Mouse (Mus musculus) heart, embryonic 16.5 days (tissue): ENCODE data around the gene Dlg1. TPM values are rescaled to one million over a fixed set of nuclear protein-coding genes. Genes with fewer than 3 reads are reported as not detected.
A peak's percentile ranks its signal among the peaks of the same experiment; 100 is the strongest.
"Not testable (repeated sequence)": the region's sequence is repeated elsewhere in the genome, so short reads cannot be mapped to it uniquely, and the experiment has no call there.

Experiments
- ATAC-seq: fragments of 200-750 bp; cut with Nextera tagmentation; replicated peaks from 2 replicates; pipeline ENCODE4 v1.8.0; 2017; ENCODE audit warnings: moderate number of reproducible peaks; ENCODE audit not compliant: insufficient read depth, low FRiP score; ENCODE audit errors: extremely low read depth
- H3K27ac ChIP-seq: fragments of 300-500 bp; sonication (generic); 2 replicates; pipeline ENCODE4 v1.5.1; 2014; ENCODE audit warnings: mild to moderate bottlenecking, low read length, control low read depth, moderate library complexity
- H3K27me3 ChIP-seq: fragments of 300-500 bp; sonication (generic); 2 replicates; pipeline ENCODE4 v1.6.1; 2014; ENCODE audit warnings: low read length, mixed read lengths; ENCODE audit not compliant: control insufficient read depth, insufficient read depth
- H3K36me3 ChIP-seq: fragments of 300-500 bp; sonication (generic); 2 replicates; pipeline ENCODE4 v1.6.1; 2014; ENCODE audit not compliant: control insufficient read depth, insufficient read depth
- H3K4me1 ChIP-seq: fragments of 300-500 bp; sonication (generic); 2 replicates; pipeline ENCODE4 v1.6.1; 2014; ENCODE audit warnings: low read length, mixed read lengths; ENCODE audit not compliant: control insufficient read depth, insufficient read depth
- H3K4me2 ChIP-seq: fragments of 300-500 bp; sonication (generic); 2 replicates; pipeline ENCODE4 v1.6.1; 2014; ENCODE audit warnings: low read depth, mild to moderate bottlenecking, control low read depth, low read length
- H3K4me3 ChIP-seq: fragments of 300-500 bp; sonication (generic); 2 replicates; pipeline ENCODE4 v1.5.1; 2014; ENCODE audit warnings: mild to moderate bottlenecking, control low read depth, low read length
- H3K9ac ChIP-seq: fragments of 300-500 bp; sonication (generic); 2 replicates; pipeline ENCODE4 v1.6.1; 2014; ENCODE audit warnings: low read length, control low read depth
- H3K9me3 ChIP-seq: fragments of 300-500 bp; sonication (generic); replicated peaks from 2 replicates; pipeline ENCODE4 v1.6.1; 2016; ENCODE audit warnings: low read length; ENCODE audit not compliant: control insufficient read depth
- WGBS: fragments of 180-500 bp; shearing (Covaris S2); extraction: QIAGEN DNeasy Blood & Tissue Kit; methylation state at CpG from one replicate; pipeline ENCODE4 v1.1.7; 2014; 5-methylcytosine and 5-hydroxymethylcytosine counted together
- polyA plus RNA-seq: library from polyadenylated mRNA; unstranded; fragments of >200 nt; fragmentation: Nextera tagmentation; extraction: Ambion mirVana; gene quantifications from 2 replicates; pipeline ENCODE4 v1.2.1, GENCODE M21; 2015

Gene Dlg1
- polyA plus RNA-seq, 1 experiment from 2014 or later, result 14.2 TPM

- Histone ChIP-seq H3K4me1 (peaks cover 11% of the 10 kb centered on the region), H3K9me3 (no peaks in the 10 kb centered on the region), H3K27me3 (no peaks in the 10 kb centered on the region), H3K27ac (no peak overlapping the region), H3K4me3 (no peak overlapping the region), H3K9ac (no peak overlapping the region), H3K36me3 (no peaks in the 10 kb centered on the region), H3K4me2 (no peak overlapping the region)
- no peak for ATAC-seq
- WGBS, result 15% methylated on average over 6 of the region's 6 CpGs
These were observed 33.1 kb downstream of the Dlg1 start for GRCm38 (mm10) chr16:31696367-31696766.

GRCm38 (mm10) chr16:31697341-31697740 lies 34.1 kb downstream of the Dlg1 start:
- Histone ChIP-seq H3K4me1 (peaks cover 11% of the 10 kb centered on the region), H3K4me2 (no peak overlapping the region), H3K36me3 (no peaks in the 10 kb centered on the region), H3K9ac (no peak overlapping the region), H3K9me3 (no peaks in the 10 kb centered on the region), H3K4me3 (no peak overlapping the region), H3K27ac (no peak overlapping the region), H3K27me3 (no peaks in the 10 kb centered on the region)
- WGBS, result 74% methylated on average over 4 of the region's 4 CpGs
- no peak for ATAC-seq

DNA sequence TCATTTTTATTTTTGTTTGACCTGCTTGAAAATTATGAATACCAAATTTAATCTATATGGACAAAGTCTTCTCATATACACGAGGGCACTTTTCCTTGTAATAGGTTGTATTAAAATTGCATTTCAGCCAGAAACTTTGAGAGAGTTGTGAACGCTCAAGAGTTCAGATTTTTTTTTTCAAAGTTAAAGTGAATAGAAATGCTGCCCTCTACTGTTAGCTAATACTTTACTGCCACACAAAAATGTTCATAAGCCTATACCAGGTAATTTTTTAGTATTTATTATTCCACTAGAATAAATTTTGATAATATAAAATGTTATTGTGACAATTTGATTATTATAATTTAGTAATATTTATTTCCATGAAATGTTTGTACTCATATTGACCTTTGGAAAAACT lies 42.0 kb downstream of the Dlg1 start:
- H3K4me2 ChIP-seq, result no peak overlapping the region
- H3K36me3 ChIP-seq, result no peaks in the 10 kb centered on the region
- no peak overlapping the region for H3K27ac ChIP-seq
- peaks cover 2% of the 10 kb centered on the region; the same call in 1 of the 2 replicates for H3K4me1 ChIP-seq
- H3K4me3 ChIP-seq, result no peak overlapping the region
- WGBS, result 13% methylated on average over 2 of the region's 2 CpGs
- no peak overlapping the region for H3K9ac ChIP-seq
- no peaks in the 10 kb centered on the region for H3K27me3 ChIP-seq
- H3K9me3 ChIP-seq, result no peaks in the 10 kb centered on the region
- ATAC-seq, result no peak

GRCm38 (mm10) chr16:31705904-31706303 lies 42.7 kb downstream of the Dlg1 start:
- Histone ChIP-seq H3K4me3 (no peak overlapping the region), H3K4me2 (no peak overlapping the region), H3K9ac (no peak overlapping the region), H3K27me3 (no peaks in the 10 kb centered on the region), H3K36me3 (no peaks in the 10 kb centered on the region), H3K27ac (no peak overlapping the region), H3K4me1 (peaks cover 2% of the 10 kb centered on the region; the same call in 1 of the 2 replicates), H3K9me3 (no peaks in the 10 kb centered on the region)
- WGBS, result 87% methylated on average over 3 of the region's 3 CpGs
- no peak for ATAC-seq

DNA sequence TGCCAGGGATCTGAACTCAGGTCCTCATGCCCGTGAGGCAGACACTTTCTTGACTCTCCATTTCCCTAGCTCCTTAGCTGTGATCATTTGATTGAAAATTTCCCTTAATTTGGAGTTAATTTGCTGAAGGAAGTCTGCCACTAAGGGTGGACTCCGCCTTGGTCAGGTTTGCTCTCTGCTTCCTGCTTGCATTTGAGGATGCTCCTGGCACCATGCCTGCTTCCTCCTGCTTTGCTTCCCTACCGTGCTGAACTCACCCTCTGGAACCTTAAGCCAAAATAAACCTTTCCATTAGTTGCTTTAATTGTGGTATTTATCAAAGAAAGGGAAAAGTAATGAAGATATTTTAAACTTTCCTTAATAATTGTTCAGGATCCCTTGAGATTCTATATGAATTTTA lies 44.1 kb downstream of the Dlg1 start:
- ATAC-seq, result no peak
- Histone ChIP-seq H3K4me1 (peaks cover 5% of the 10 kb centered on the region), H3K4me3 (no peak overlapping the region), H3K9ac (no peak overlapping the region), H3K9me3 (no peaks in the 10 kb centered on the region), H3K27me3 (no peaks in the 10 kb centered on the region), H3K4me2 (no peak overlapping the region), H3K36me3 (no peaks in the 10 kb centered on the region), H3K27ac (no peak overlapping the region)
- 64% methylated on average over 3 of the region's 3 CpGs for WGBS

- no peak for ATAC-seq
- Histone ChIP-seq H3K4me3 (no peak overlapping the region), H3K4me2 (no peak overlapping the region), H3K36me3 (no peaks in the 10 kb centered on the region), H3K27ac (no peak overlapping the region), H3K27me3 (no peaks in the 10 kb centered on the region), H3K4me1 (no peaks in the 10 kb centered on the region), H3K9me3 (0 out of 2 replicates have a peak, but pooled peaks cover 3% of the 10 kb centered on the region), H3K9ac (no peak overlapping the region)
- 90% methylated on average over 1 of the region's 1 CpGs for WGBS
These were observed 59.7 kb downstream of the Dlg1 start for GRCm38 (mm10) chr16:31722991-31723390.

- H3K4me3 ChIP-seq, result no peak overlapping the region
- H3K9me3 ChIP-seq, result 0 out of 2 replicates have a peak, but pooled peaks cover 3% of the 10 kb centered on the region
- H3K4me2 ChIP-seq, result no peak overlapping the region
- WGBS, result 17% methylated on average over 1 of the region's 1 CpGs
- no peaks in the 10 kb centered on the region for H3K36me3 ChIP-seq
- no peaks in the 10 kb centered on the region for H3K27me3 ChIP-seq
- no peak overlapping the region for H3K27ac ChIP-seq
- peak; percentile 52; the same call in 1 of the 2 replicates for ATAC-seq
- H3K4me1 ChIP-seq, result no peaks in the 10 kb centered on the region
- no peak overlapping the region for H3K9ac ChIP-seq
These were observed 60.9 kb downstream of the Dlg1 start for GRCm38 (mm10) chr16:31724121-31724520.

DNA sequence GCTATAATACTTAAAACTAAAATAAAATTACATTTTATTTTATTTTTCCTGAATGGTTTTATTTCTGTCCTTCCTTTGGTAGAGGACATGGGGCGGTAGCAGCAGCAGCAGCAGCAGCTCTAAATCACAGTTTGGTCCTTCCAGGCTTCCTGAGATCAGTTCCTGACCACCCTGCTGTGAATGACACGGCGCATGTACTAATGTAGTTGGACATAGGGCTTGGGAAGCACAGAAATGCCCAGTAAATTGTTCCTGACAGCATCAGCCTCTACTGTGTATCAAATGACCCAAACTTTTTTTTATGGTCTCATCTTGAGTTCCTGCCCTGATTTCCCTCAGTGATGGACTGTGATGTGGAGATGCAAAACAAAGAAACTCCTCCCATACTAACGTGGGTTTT lies 61.6 kb downstream of the Dlg1 start:
- Histone ChIP-seq H3K4me1 (no peaks in the 10 kb centered on the region), H3K9me3 (0 out of 2 replicates have a peak, but pooled peaks cover 3% of the 10 kb centered on the region), H3K4me3 (no peak overlapping the region), H3K27ac (no peak overlapping the region), H3K9ac (no peak overlapping the region), H3K36me3 (no peaks in the 10 kb centered on the region), H3K27me3 (no peaks in the 10 kb centered on the region), H3K4me2 (no peak overlapping the region)
- ATAC-seq, result no peak
- WGBS, result 84% methylated on average over 4 of the region's 4 CpGs

DNA sequence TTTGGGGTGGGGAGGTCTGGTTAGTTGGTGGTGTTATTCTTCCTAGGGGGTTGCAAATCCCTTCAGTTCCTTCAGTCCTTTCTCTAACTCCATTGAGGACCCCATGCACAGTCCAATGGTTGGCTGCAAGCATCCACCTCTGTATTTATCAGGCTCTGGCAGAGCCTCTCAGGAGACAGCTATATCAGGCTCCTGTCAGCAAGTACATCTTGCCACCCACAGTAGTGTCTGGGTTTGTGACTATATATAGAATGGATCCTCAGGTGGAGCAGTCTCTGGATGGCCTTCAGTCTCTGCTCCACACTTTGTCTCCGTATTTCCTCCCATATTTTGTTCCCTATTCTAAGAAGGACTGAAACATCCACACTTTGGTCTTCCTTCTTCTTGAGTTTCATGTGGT lies 67.7 kb downstream of the Dlg1 start:
- 54% methylated on average over 1 of the region's 1 CpGs for WGBS
- not testable (repeated sequence) for H3K27me3 ChIP-seq, ATAC-seq, H3K9me3 ChIP-seq, H3K36me3 ChIP-seq, H3K4me3 ChIP-seq, H3K4me1 ChIP-seq, H3K9ac ChIP-seq, H3K4me2 ChIP-seq
- H3K27ac ChIP-seq, result peak overlapping the region; percentile 23; the same call in 1 of the 2 replicates
